Mouse (Mus musculus) CH12.LX (cell line): Measurements from ENCODE around the gene C1rl.

Source experiments
- CTCF ChIP-seq, 2 experiments: IDR thresholded peaks in 1 of 2; conservative IDR thresholded peaks in 1 of 2; 2 replicates each; pipeline ENCODE4 v1.5.1; 2011 to 2012; ENCODE audit warnings: low read depth in 2 of 2, low read length in 2 of 2, improper control_type of control experiment in 1 of 2, inconsistent platforms in 1 of 2, mild to moderate bottlenecking in 1 of 2, moderate library complexity in 1 of 2
- E2F4 ChIP-seq: IDR thresholded peaks from 2 replicates; pipeline ENCODE4 v1.6.1; 2011; ENCODE audit warnings: low read depth, low read length, improper control_type of control experiment; ENCODE audit not compliant: insufficient replicate concordance
- ELF1 ChIP-seq: IDR thresholded peaks from 2 replicates; pipeline ENCODE4 v1.6.1; 2014; ENCODE audit warnings: low read depth, mild to moderate bottlenecking, inconsistent platforms, low read length, improper control_type of control experiment
- HCFC1 ChIP-seq: IDR thresholded peaks from 2 replicates; pipeline ENCODE4 v1.6.1; 2012; ENCODE audit warnings: low read depth, mild to moderate bottlenecking, inconsistent platforms, low read length, improper control_type of control experiment
- MAFK ChIP-seq: IDR thresholded peaks from 2 replicates; pipeline ENCODE4 v1.6.1; 2011; ENCODE audit warnings: low read length, improper control_type of control experiment; ENCODE audit not compliant: insufficient replicate concordance
- MAX ChIP-seq: IDR thresholded peaks from 2 replicates; pipeline ENCODE4 v1.6.1; 2011; ENCODE audit warnings: low read length, improper control_type of control experiment
- MAZ ChIP-seq: IDR thresholded peaks from 2 replicates; pipeline ENCODE4 v1.6.1; 2012; ENCODE audit warnings: low read depth, mild to moderate bottlenecking, inconsistent platforms, low read length, improper control_type of control experiment, moderate library complexity
- MXI1 ChIP-seq: IDR thresholded peaks from 2 replicates; pipeline ENCODE4 v1.6.1; 2011; ENCODE audit warnings: mild to moderate bottlenecking, low read depth, low read length, improper control_type of control experiment
- MYC ChIP-seq: IDR thresholded peaks from 2 replicates; pipeline ENCODE4 v1.6.1; 2011; ENCODE audit warnings: low read depth, mild to moderate bottlenecking, improper control_type of control experiment, low read length
- NELFE ChIP-seq: IDR thresholded peaks from 2 replicates; pipeline ENCODE4 v1.6.1; 2011; ENCODE audit warnings: low read depth, low read length, improper control_type of control experiment
- POLR2A ChIP-seq: IDR thresholded peaks from 2 replicates; pipeline ENCODE4 v1.6.1; 2011; ENCODE audit warnings: low read depth, mild to moderate bottlenecking, improper control_type of control experiment, low read length
- RAD21 ChIP-seq: IDR thresholded peaks from 2 replicates; pipeline ENCODE4 v1.6.1; 2011; ENCODE audit warnings: low read depth, mild to moderate bottlenecking, low read length, improper control_type of control experiment, moderate library complexity
- UBTF ChIP-seq: IDR thresholded peaks from 2 replicates; pipeline ENCODE4 v1.6.1; 2012; ENCODE audit warnings: low read depth, mild to moderate bottlenecking, inconsistent platforms, low read length, improper control_type of control experiment, moderate library complexity

DNA sequence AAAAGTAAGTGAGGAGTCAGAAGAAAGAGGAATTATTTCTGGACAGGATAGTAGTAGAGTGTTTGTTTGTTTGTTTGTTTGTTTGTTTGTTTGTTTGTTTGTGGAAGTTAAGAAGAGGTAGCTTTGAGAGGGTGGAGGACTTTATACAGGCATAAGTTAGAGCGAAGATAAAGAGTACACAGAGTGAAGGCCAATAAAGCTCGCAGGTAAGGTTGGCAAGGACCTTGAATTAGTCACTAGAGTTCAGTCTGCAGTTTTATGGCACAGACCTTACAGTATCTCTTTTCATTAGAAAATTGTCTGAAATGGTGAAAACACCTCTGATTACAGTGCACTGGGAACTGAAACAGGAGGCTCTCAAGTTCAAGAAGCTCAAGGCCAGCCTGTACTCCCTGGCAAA is 46.9 kb upstream of the C1rl start:
- no peak for TF ChIP-seq POLR2A
- no peak for TF ChIP-seq CTCF (conservative IDR thresholded peaks at IDR 0.05 in 1 of 2, IDR thresholded peaks at IDR 0.05 in 1 of 2; ENCODE audit: low read depth in 2 of 2, low read length in 2 of 2)
- TF ChIP-seq MYC, result no peak
- TF ChIP-seq UBTF, result no peak
- no peak for TF ChIP-seq E2F4
- TF ChIP-seq MAX, result no peak
- TF ChIP-seq MAFK, result no peak
- TF ChIP-seq MXI1, result no peak
- no peak for TF ChIP-seq HCFC1
- TF ChIP-seq RAD21, result no peak
- TF ChIP-seq NELFE, result no peak
- TF ChIP-seq MAZ, result no peak
- TF ChIP-seq ELF1, result no peak
